Mouse (Mus musculus): ENCODE data around the gene Ubap2. TPM values are rescaled to one million over a fixed set of nuclear protein-coding genes. Genes with fewer than 3 reads are reported as not detected.

Ubap2 gene
- total RNA-seq, 2 experiments from 2014 or later = 21.0 to 73.0 TPM

DNA sequence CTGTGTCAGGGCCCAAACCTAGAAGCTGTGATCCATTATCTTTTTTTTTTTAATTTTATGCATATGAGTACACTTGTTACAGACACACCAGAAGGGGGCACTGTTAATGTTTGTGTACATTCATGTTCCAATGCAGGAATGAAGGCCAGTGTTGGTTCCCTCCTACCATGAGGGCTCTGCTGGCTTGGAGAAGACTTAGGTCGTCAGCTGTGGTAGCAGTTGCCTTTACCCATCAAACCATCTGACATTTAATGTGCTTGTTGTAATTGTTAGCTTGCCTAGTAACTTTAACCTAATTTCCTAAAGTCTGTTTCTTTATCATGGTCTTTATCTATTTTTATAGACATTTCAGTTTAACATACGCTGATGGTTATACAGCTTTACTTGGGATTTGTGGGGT, 104.0 kb downstream of the Ubap2 start:
- no peak for ATAC-seq (replicated peaks; ENCODE audit: poor library complexity)

DNA sequence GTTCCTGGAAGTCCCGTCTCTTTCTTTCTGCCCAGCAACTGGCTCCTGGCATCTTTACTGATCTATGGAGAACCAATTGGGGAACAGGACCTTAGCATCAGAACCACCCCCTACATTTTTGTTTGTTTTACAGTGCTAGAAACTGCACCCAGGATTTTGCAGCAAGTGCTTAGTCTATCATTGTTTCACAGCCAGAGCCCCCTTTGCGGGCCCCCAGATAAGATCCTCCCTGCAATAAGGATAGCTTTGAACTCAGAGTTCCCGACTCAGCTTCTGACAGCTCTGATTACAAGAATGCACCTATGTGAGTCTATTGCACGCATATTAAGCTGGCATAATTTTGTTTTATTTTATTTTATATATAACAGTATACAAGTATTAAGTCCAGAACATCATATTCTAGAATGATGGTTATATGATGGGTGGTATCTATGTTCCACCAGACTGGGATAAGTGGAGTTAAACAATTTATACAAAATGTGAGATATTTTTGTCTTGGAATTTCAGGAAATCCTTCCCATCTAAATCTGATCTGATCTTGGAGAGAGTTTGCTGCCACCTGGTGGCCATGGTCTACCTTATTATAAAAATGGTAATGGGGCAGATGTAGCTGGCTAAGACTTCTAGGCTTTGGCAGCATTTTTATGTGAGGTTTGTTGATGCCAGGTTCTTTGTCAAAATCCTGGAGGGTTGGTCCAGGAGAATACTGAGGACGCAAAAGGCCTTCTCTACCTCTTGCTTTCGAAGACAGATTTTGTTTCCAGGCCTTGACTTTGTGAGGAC, 109.1 kb downstream of the Ubap2 start:
- ATAC-seq (replicated peaks; ENCODE audit: poor library complexity) = peak; percentile 48; the same call in 1 of the 2 replicates

DNA sequence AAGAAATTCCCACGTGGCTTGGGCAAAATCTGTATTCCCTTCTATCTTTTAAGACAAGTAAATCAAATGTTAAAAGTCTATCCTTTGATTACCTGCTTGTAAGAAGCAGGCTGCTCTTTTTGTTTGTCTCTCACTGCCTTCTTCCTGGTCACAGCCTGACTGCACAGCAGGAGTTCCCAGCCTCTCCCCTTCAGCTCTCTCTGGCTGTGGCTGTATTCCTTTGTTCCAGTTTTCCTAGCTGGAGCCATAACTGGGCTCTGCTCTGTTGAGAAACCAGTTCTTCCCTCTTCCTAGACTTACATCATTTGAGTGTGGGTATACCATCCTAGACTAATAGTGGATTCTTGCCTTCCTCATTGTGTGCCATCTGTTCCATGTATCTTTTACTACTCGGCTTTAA, 110.0 kb downstream of the Ubap2 start:
- no peak for ATAC-seq (replicated peaks; ENCODE audit: poor library complexity)

DNA sequence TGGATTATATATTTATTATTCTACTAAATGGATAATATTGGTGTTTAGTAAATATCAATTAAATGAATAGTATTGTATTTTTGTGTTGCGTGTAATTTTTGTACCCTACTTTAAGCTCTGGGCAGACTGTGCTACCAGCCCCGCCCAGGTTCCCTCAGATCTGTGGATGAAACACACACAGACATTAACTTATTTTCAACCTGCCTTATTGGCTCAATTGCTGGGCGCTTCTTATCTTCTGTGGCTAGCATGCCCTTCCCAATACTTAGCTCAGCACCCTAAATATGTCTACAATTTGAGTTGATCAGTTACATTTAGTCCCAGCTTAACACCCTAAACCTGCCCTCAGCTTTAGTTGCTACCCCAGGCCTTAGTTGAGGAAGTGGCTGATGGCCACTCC, 113.7 kb downstream of the Ubap2 start:
- peak; percentile 23; the same call in 1 of the 2 replicates for ATAC-seq (replicated peaks; ENCODE audit: poor library complexity)

DNA sequence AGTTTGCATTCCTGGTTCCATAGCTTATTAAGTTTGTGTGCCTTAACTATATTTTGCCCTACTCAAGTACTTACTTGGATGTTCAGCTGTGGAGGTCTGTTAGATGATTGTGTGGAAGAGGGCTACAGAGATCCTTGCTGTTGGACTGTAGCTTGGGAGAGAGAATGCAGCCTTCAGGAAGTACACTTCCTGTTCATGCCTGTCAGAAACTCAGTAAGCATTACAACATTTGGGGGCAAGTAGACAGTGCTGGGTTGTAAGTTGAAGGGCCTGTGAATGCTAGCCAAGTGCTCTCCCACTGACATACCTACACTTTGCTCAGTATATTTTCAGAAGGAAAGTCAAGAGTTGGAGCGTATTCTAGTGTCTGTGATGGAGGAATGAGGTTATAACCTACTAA, 116.7 kb downstream of the Ubap2 start:
- ATAC-seq (replicated peaks; ENCODE audit: poor library complexity) = peak; percentile 59; the same call in 1 of the 2 replicates

DNA sequence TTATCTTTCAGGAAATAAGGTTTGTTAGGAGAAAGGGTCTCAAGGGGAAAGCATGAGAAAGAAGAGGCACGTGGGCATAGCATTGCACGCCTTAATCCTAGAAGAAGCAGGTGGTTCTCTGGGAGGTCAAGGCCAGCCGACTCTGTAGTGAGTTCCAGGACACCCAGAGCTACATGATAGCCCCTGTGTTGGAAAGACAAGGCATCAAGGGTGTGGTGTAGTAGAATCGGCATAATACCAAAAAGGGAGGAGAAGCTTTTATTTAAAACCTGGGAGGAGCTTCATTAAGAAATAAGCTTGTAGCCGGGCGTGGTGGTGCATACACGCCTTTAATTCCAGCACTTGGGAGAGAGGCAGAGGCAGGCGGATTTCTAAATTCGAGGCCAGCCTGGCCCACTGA, 118.0 kb downstream of the Ubap2 start:
- peak; percentile 63 for ATAC-seq (replicated peaks; ENCODE audit: poor library complexity)

DNA sequence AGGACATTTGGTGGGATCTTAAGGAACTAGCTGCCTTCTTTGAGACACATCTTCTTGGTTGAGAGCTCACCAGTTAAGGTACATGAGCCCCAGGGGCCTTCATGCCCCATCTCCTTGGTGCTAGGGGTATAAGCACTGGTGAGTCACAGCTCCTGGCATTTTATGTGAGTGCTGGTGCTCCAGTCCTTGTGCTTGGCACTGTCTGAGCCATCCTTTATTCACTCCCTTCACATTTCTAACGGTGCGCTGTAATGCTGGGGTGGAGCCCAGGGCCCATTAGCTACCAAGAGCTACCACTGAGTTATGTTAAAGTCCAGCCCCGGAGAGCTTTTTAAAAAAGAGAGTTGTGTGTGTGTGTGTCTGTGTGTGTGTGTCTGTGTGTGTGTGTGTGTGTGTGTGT, 121.8 kb downstream of the Ubap2 start:
- ATAC-seq (replicated peaks; ENCODE audit: poor library complexity) = no peak; the same call in 1 of the 2 replicates

DNA sequence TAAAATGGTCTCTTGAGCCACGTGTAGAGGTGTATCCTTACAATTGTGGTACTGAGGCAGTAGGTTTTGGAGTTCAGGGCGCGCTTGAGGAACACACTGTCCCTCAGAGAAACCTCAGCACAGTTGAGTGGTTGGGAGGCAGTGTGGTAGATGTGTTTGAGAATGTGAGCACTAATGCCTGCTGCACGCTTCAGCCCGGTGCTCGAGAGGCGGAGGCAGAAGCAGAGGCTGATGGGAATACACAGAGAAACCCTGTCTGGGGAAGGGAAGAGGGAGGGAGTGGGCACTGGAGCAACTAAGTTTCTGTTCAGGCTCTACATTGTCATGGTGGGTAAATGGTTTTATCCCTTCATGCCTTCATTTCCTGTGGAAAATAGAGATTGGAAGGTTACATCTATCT, 123.8 kb downstream of the Ubap2 start:
- no peak for ATAC-seq (replicated peaks; ENCODE audit: poor library complexity)

DNA sequence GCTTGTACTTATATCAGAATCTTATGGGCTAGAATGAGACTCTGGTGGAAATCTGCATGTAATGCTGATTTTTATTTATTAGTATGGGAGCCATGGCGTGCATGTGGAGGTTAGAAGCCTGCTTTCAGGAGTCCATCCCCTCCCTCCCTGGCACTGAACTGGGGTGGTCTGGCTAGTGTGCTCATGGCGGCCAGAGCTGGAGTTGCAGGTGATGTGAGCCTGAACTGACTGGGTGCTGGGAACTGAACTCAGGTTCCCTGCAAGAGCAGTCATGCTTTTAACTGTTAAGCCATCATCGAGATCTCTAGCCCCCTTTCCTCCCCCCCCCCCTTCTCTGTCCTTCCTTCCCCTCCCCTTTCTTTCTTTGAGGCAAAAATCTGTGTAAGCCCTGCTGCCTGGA, 125.1 kb downstream of the Ubap2 start:
- no peak for ATAC-seq (replicated peaks; ENCODE audit: poor library complexity)

Other genes starting within 250 kb of the Ubap2 start
- 0.20 TPM in 1 of 2 replicates, not detected in the other for gene Aqp7, start 227.0 kb downstream of the Ubap2 start, total RNA-seq (2015)
- not detected in 2 replicates for gene Aqp7, start 227.0 kb downstream of the Ubap2 start, total RNA-seq (2017)
- gene Aqp3, start 177.0 kb downstream of the Ubap2 start, total RNA-seq (2015) = not detected in 2 replicates
- not detected in 2 replicates for gene Aqp3, start 177.0 kb downstream of the Ubap2 start, total RNA-seq (2017)
- 20.3 and 22.8 TPM in 2 replicates for gene Nol6, start 150.7 kb downstream of the Ubap2 start, total RNA-seq (2015)
- gene Nol6, start 150.7 kb downstream of the Ubap2 start, total RNA-seq (2017) = 20.5 and 22.4 TPM in 2 replicates
- 131 and 149 TPM in 2 replicates for gene Ube2r2, start 139.4 kb downstream of the Ubap2 start, total RNA-seq (2015)
- gene Ube2r2, start 139.4 kb downstream of the Ubap2 start, total RNA-seq (2017) = 29.9 and 33.4 TPM in 2 replicates
- gene Dcaf12, start 39.7 kb upstream of the Ubap2 start, total RNA-seq (2015) = 32.5 and 38.9 TPM in 2 replicates
- 28.5 and 31.3 TPM in 2 replicates for gene Dcaf12, start 39.7 kb upstream of the Ubap2 start, total RNA-seq (2017)
- gene Ubap1, start 73.9 kb upstream of the Ubap2 start, total RNA-seq (2015) = 21.1 and 28.6 TPM in 2 replicates
- 23.2 and 27.4 TPM in 2 replicates for gene Ubap1, start 73.9 kb upstream of the Ubap2 start, total RNA-seq (2017)
- gene Kif24, start 189.7 kb upstream of the Ubap2 start, total RNA-seq (2015) = 18.7 and 26.8 TPM in 2 replicates
- gene Kif24, start 189.7 kb upstream of the Ubap2 start, total RNA-seq (2017) = 14.3 and 16.2 TPM in 2 replicates
- 28.7 and 29.6 TPM in 2 replicates for gene Nudt2, start 190.0 kb upstream of the Ubap2 start, total RNA-seq (2015)
- 23.3 and 28.1 TPM in 2 replicates for gene Nudt2, start 190.0 kb upstream of the Ubap2 start, total RNA-seq (2017)
- not detected in 2 replicates for gene AI464131, start 227.9 kb upstream of the Ubap2 start, total RNA-seq (2015)
- gene AI464131, start 227.9 kb upstream of the Ubap2 start, total RNA-seq (2017) = 0.12 TPM in 1 of 2 replicates, not detected in the other
- not detected in 2 replicates for gene 1110017D15Rik, start 242.2 kb upstream of the Ubap2 start, total RNA-seq (2015)
- gene 1110017D15Rik, start 242.2 kb upstream of the Ubap2 start, total RNA-seq (2017) = not detected in 2 replicates